Mouse (Mus musculus): ENCODE data around the gene Mapk13. TPM values are rescaled to one million over a fixed set of nuclear protein-coding genes. Genes with fewer than 3 reads are reported as not detected.
"Not testable (repeated sequence)": the region's sequence is repeated elsewhere in the genome, so short reads cannot be mapped to it uniquely, and the experiment has no call there.

The Mapk13 gene
- 1.1 and 2.6 TPM in 2 replicates for polyA plus RNA-seq (2012; rRNA removed)

GRCm38 (mm10) chr17:28769121-28769874 is at the start of gene Mapk13:
Mapk13 (plus strand) TSS chr17:28769297.
- H3K36me3 ChIP-seq (ENCODE audit: control insufficient read depth, insufficient read depth, low read length) = no peaks in the 10 kb centered on the region
- no peak for TF ChIP-seq POLR2A (IDR thresholded peaks at IDR 0.05; ENCODE audit: low read depth, low read length)
- TF ChIP-seq CTCF (IDR thresholded peaks at IDR 0.05; ENCODE audit: extremely low read depth, insufficient read depth, insufficient read length, insufficient replicate concordance) = no peak
- H3K4me3 ChIP-seq (ENCODE audit: extremely low read depth, insufficient read depth, insufficient read length) = peak within 1 kb of the TSS; percentile 32; the same call in 1 of the 2 replicates
- H3K4me1 ChIP-seq (ENCODE audit: control insufficient read depth, insufficient read depth, insufficient read length) = peaks cover 12% of the 10 kb centered on the region
- DNase-seq (ENCODE audit: low read depth in 1 of 2, low spot score in 2 of 2) = no peak
- no peak within 1 kb of the TSS for H3K27ac ChIP-seq (ENCODE audit: insufficient read depth, low read length)
- 3% methylated on average over 47 of the region's 58 CpGs for WGBS
- peaks cover 16% of the 10 kb centered on the region for H3K27me3 ChIP-seq (ENCODE audit: control insufficient read depth, insufficient read depth, low read length)

- no peaks in the 10 kb centered on the region for H3K4me1 ChIP-seq (ENCODE audit: control insufficient read depth, insufficient read depth, insufficient read length)
- H3K27ac ChIP-seq (ENCODE audit: insufficient read depth, low read length) = no peak within 1 kb of the TSS
- 90% methylated on average over 4 of the region's 4 CpGs for WGBS
- no peak within 1 kb of the TSS for H3K4me3 ChIP-seq (ENCODE audit: extremely low read depth, insufficient read depth, insufficient read length)
- no peaks in the 10 kb centered on the region for H3K27me3 ChIP-seq (ENCODE audit: control insufficient read depth, insufficient read depth, low read length)
- H3K36me3 ChIP-seq (ENCODE audit: control insufficient read depth, insufficient read depth, low read length) = peaks cover 32% of the 10 kb centered on the region
- no peak for DNase-seq (ENCODE audit: low read depth in 1 of 2, low spot score in 2 of 2)
- TF ChIP-seq POLR2A (IDR thresholded peaks at IDR 0.05; ENCODE audit: low read depth, low read length) = no peak
- TF ChIP-seq CTCF (IDR thresholded peaks at IDR 0.05; ENCODE audit: extremely low read depth, insufficient read depth, insufficient read length, insufficient replicate concordance) = no peak
Measured at GRCm38 (mm10) chr17:28725783-28726182, 43.3 kb upstream of the Mapk13 start, which contains the start of gene AC170998.1. AC170998.1 (plus strand) TSS chr17:28726083.

- H3K36me3 ChIP-seq (ENCODE audit: control insufficient read depth, insufficient read depth, low read length) = peaks cover 32% of the 10 kb centered on the region
- not testable (repeated sequence) for DNase-seq (ENCODE audit: low read depth in 1 of 2, low spot score in 2 of 2)
- 95% methylated on average over 11 of the region's 11 CpGs for WGBS
Measured at GRCm38 (mm10) chr17:28727511-28727910, 41.6 kb upstream of the Mapk13 start.

GRCm38 (mm10) chr17:28735317-28736105 is 33.6 kb upstream of the Mapk13 start:
- Histone ChIP-seq H3K4me3 (ENCODE audit: extremely low read depth, insufficient read depth, insufficient read length) (no peak overlapping the region), H3K27me3 (ENCODE audit: control insufficient read depth, insufficient read depth, low read length) (no peaks in the 10 kb centered on the region), H3K36me3 (ENCODE audit: control insufficient read depth, insufficient read depth, low read length) (peaks cover 4% of the 10 kb centered on the region), H3K27ac (ENCODE audit: insufficient read depth, low read length) (no peak overlapping the region), H3K4me1 (ENCODE audit: control insufficient read depth, insufficient read depth, insufficient read length) (no peaks in the 10 kb centered on the region)
- 77% methylated on average over 6 of the region's 6 CpGs for WGBS
- no peak for TF ChIP-seq POLR2A (IDR thresholded peaks at IDR 0.05; ENCODE audit: low read depth, low read length)
- no peak for TF ChIP-seq CTCF (IDR thresholded peaks at IDR 0.05; ENCODE audit: extremely low read depth, insufficient read depth, insufficient read length, insufficient replicate concordance)
- DNase-seq (ENCODE audit: low read depth in 1 of 2, low spot score in 2 of 2) = no peak

More at GRCm38 (mm10) chr17:28727511-28727910, 41.6 kb upstream of the Mapk13 start:
- H3K4me1 ChIP-seq (ENCODE audit: control insufficient read depth, insufficient read depth, insufficient read length); H3K4me3 ChIP-seq (ENCODE audit: extremely low read depth, insufficient read depth, insufficient read length); H3K27ac ChIP-seq (ENCODE audit: insufficient read depth, low read length); H3K27me3 ChIP-seq (ENCODE audit: control insufficient read depth, insufficient read depth, low read length): not testable (repeated sequence)

DNA sequence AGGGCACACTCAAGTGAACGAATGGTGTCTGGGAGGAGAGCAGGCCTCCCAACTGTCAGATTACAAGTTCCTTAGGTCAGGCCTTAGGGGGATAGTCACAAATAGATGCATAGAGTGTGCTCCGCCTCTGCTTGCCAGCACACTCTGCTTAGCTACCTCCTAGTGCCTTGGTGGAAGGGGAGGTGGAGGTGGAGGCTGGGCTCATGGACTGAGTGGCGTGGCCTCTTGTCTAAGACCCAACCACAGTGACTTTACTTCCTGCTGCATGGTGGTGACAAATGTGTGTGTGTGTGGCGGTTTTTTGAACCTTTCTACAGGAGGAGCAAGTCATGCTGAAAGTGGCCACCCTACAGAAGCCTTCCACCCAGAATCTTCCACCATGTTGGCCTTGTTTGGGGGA is 32.6 kb upstream of the Mapk13 start:
- no peak for TF ChIP-seq CTCF (IDR thresholded peaks at IDR 0.05; ENCODE audit: extremely low read depth, insufficient read depth, insufficient read length, insufficient replicate concordance)
- TF ChIP-seq POLR2A (IDR thresholded peaks at IDR 0.05; ENCODE audit: low read depth, low read length) = no peak
- Histone ChIP-seq H3K4me3 (ENCODE audit: extremely low read depth, insufficient read depth, insufficient read length) (no peak overlapping the region), H3K27me3 (ENCODE audit: control insufficient read depth, insufficient read depth, low read length) (no peaks in the 10 kb centered on the region), H3K4me1 (ENCODE audit: control insufficient read depth, insufficient read depth, insufficient read length) (no peaks in the 10 kb centered on the region), H3K36me3 (ENCODE audit: control insufficient read depth, insufficient read depth, low read length) (peaks cover 8% of the 10 kb centered on the region), H3K27ac (ENCODE audit: insufficient read depth, low read length) (no peak overlapping the region)
- WGBS = 44% methylated on average over 4 of the region's 4 CpGs
- DNase-seq (ENCODE audit: low read depth in 1 of 2, low spot score in 2 of 2) = no peak

- H3K27ac ChIP-seq (ENCODE audit: insufficient read depth, low read length) = no peak overlapping the region
- no peaks in the 10 kb centered on the region for H3K4me1 ChIP-seq (ENCODE audit: control insufficient read depth, insufficient read depth, insufficient read length)
- peaks cover 18% of the 10 kb centered on the region for H3K36me3 ChIP-seq (ENCODE audit: control insufficient read depth, insufficient read depth, low read length)
- H3K27me3 ChIP-seq (ENCODE audit: control insufficient read depth, insufficient read depth, low read length) = no peaks in the 10 kb centered on the region
- WGBS = 49% methylated on average over 4 of the region's 4 CpGs
- DNase-seq (ENCODE audit: low read depth in 1 of 2, low spot score in 2 of 2) = no peak
- H3K4me3 ChIP-seq (ENCODE audit: extremely low read depth, insufficient read depth, insufficient read length) = no peak overlapping the region
- no peak for TF ChIP-seq POLR2A (IDR thresholded peaks at IDR 0.05; ENCODE audit: low read depth, low read length)
- no peak for TF ChIP-seq CTCF (IDR thresholded peaks at IDR 0.05; ENCODE audit: extremely low read depth, insufficient read depth, insufficient read length, insufficient replicate concordance)
Measured at GRCm38 (mm10) chr17:28737973-28738372, 31.1 kb upstream of the Mapk13 start.
